Mouse (Mus musculus): ENCODE results near the gene Colq. TPM values are rescaled to one million over a fixed set of nuclear protein-coding genes. Genes with fewer than 3 reads are reported as not detected.

Colq gene
- total RNA-seq, 4 experiments from 2014 or later, result 0.18 to 0.37 (median 0.22) TPM

Other genes with a start within 250 kb of the Colq start
- 100 to 1,000 TPM; 105 to 134 (median 117) TPM for gene Sh3bp5, start 155.3 kb downstream of the Colq start, total RNA-seq (2022)
- 10 to 100 TPM; 13.8 to 21.0 (median 16.9) TPM for gene Eaf1, start 96.9 kb downstream of the Colq start, total RNA-seq (2022)
- gene Mettl6, start 96.3 kb downstream of the Colq start, total RNA-seq (2022), result 10 to 100 TPM; 27.8 to 32.8 (median 31.8) TPM
- not detected for gene Gm49387, start 49.5 kb upstream of the Colq start, total RNA-seq (2022)
- gene Btd, start 49.7 kb upstream of the Colq start, total RNA-seq (2022), result 10 to 100 TPM in 3 of 4 experiments, 1 to 10 TPM in 1; 9.0 to 12.5 (median 11.0) TPM
- gene Hacl1, start 49.9 kb upstream of the Colq start, total RNA-seq (2022), result 10 to 100 TPM in 1 of 4 experiments, 1 to 10 TPM in 3; 7.3 to 10.9 (median 9.1) TPM
- gene Ankrd28, start 239.3 kb upstream of the Colq start, total RNA-seq (2022), result 10 to 100 TPM; 54.0 to 65.1 (median 59.0) TPM

Measured in layer of hippocampus, adult 8-10 months (tissue).